Mouse (Mus musculus) naive thymus-derived CD4-positive, alpha-beta T cell, adult 2 months (primary cell): Measurements from ENCODE around the gene Cers6.

Experiments used
- DNase-seq: peaks from one replicate; pipeline ENCODE4 v3.0.0-alpha.2; 2011; ENCODE audit warnings: low read depth

The Cers6 gene

DNA sequence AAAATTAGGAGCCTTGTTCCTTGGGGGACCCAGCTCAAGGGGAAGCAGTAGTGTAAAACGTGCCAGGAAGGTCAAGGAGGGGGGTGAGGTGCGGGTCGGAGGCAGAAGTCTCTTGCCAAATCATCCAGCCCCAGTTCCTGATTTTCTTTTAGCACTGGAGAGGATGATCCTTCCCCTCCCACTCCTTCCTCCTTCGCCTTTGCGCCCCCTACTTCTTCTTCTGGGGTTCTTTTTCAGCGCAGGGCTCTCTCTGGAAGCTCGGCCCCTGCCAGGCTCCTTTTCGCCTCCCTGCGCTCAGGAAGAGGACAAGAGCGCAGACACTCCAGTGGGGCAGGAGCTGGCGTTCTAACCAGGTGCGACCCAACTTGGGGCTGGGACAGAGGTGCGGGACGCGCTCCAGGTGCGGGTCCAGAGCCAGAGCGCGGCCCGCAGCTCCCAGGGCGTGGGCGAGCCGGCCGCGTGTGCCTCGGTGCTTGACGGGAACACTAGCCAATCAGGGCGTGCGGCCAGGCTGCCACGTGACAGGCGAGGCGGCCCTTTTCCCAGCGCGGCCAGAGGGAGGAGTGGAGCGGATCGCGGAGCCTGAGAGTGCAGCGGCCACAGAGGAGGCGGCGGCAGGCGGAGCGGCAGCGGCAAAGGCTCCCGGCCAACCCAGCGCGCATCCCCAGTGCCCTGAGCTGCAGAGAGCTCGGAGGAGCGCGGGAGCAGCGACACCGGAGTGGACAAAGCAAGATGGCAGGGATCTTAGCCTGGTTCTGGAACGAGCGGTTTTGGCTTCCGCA is at the start of gene Cers6:
Gene Cers6, plus strand, starts transcription at position 538 of the 782 bp plus-strand sequence.
- DNase-seq, result peak; percentile 81

DNA sequence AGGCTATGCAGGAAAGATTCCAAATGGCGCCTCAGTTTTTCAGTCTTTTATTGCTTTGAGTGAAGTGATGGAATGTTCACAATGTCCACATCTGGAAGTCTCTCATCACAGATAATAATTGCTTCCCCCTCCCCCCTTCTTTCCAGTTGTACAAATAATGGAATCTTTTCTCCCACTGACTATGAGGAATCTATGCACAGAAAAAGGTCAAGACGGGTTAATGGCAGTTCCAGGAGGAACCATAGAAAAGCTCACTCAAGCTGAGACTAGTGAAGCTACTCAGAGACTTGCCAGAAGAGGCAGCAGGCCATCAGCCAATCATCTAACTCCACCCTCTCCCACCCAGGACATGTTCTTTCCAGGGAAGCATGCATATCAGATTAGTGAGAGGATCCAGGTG is 46.8 kb upstream of the Cers6 start:
- DNase-seq, result no peak

DNA sequence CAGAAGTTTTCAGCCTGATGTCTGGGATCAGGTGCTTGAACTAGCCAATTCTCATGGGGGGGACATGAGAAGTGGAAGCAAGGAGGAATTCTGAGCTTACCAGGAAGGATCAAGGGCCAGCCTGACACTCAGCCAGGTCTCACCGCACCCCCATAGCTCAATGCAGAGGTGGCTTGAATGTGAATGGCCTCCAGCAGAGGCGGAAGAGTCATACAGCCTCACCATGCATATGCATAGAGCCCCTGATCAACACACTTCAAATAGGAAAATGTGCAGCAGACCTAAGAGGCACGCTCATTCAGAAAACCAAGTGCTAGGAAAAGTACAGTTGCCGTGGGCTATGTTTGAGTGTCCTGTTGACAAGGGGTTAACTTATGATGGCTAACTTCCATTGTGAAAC is 42.2 kb upstream of the Cers6 start:
- no peak for DNase-seq

DNA sequence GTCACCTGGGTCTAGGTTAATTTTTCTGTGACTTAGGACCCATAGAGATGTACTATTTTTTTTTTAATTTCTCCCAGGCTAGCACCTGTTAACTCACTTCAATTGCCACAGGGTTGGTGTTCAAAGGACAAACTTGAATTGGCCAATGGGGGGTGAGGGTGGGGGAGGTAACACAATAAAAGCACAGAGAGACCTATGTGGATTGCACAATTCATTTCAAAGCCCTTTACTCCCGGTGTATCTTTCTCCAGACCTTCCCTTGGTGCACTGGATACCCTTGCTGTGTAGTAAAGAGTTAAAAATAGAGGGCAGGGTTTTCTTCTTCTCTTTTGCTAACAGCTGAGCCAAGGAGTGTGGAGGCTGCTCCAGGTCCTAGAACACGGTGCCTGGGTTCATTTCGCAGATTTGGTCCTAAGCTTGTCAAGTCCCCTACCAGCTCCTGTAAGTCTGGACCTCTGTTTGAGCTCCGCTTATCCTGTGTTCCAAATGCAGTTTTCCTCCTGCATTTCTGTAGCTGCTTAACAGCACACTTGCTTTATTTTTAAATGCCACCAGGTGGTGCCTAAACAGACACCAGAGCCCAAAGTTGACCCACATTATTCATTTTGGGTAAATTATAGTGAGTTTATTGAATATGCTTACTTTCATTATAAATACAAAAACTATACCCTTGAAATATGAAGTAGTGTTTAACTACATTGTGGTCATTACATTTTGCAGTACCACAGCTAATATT is 38.9 kb upstream of the Cers6 start:
- peak; percentile 35 for DNase-seq

- DNase-seq, result no peak
These were observed 35.8 kb upstream of the Cers6 start for GRCm38 (mm10) chr2:68825326-68826020.

GRCm38 (mm10) chr2:68843330-68843729 is 17.9 kb upstream of the Cers6 start:
- DNase-seq, result no peak

DNA sequence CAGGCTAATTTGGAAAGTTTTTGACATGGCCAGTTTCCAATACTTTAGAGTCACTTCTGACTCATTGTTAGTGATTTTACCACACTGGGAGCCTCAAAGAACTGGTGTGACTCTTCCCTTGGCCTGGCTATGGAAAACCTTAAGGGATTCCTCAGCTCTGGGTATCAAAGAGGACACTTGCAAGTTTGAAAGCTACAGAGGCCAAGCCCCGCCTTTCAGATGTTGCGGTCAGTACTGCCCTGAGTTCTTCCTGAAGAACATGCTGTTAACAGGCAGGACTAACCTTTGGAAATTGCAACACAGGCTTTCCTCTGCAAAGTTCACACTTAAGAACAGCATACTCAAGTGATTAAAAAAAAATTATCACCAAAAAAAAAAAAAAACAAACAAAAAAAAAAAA is 16.7 kb upstream of the Cers6 start:
- no peak for DNase-seq

- DNase-seq, result no peak
These were observed 16.1 kb upstream of the Cers6 start for GRCm38 (mm10) chr2:68845002-68845740.

GRCm38 (mm10) chr2:68860391-68860790 is 850 bp upstream of the Cers6 start:
- no peak for DNase-seq

- DNase-seq, result no peak
These were observed 651 bp downstream of the Cers6 start for GRCm38 (mm10) chr2:68861721-68862463.

DNA sequence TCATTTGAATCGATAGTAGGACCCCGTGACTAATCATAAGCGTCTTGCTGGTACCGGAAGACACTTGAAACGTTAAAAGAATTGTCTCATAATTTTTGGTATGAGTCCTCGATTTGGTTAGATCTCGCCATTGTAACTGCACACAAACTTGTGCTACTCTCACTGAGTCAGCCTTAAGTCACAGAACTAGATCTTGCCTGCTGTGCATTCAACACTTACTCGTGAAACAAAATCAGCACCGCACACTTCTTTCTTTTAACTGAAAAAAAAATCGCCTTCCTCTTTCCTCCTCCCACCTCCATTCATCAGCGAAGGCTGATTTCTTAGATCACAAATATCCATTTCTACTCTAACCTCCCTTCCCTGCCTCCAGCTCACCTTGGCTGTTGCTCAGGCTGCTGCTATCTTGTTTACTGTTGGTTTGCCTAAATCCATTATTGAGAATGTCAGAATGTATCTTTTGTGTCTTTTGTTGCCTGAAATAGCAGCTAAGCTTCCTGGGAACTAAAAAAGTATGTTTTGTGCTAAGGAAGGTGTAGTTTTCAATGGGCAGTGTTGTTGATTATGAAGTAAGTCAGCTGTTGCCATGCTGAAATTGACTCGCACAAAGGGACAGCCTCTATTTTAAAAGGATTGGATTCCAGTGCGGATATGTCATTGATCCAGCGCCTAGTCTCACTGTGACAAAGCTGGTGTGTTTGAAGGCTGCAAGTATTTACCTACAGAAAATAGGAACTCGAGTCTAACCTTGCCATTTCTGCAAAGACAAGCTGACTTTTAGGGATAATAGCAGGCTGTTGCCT is 1.4 kb downstream of the Cers6 start:
- DNase-seq, result peak; percentile 44

GRCm38 (mm10) chr2:68863561-68863960 is 2.3 kb downstream of the Cers6 start:
- no peak for DNase-seq

DNA sequence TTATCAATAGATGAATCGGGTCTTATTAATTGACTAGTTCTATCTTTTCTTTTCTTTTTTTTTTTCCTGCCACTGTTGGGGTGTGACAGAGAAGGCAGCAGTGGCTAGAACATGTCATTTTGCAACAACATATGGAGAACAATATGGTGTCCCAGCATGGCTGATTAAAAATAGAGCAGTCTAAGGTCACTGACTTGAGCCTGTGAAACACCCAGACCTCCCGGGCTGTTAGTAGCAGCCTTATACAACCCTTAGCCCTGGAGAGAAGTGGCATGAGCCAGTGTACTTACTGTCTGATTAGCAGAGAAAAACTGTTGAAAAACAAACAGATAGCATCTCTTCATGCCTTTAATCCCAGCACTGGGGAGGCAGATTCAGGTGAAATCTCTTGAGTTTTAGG is 3.1 kb downstream of the Cers6 start:
- no peak for DNase-seq

DNA sequence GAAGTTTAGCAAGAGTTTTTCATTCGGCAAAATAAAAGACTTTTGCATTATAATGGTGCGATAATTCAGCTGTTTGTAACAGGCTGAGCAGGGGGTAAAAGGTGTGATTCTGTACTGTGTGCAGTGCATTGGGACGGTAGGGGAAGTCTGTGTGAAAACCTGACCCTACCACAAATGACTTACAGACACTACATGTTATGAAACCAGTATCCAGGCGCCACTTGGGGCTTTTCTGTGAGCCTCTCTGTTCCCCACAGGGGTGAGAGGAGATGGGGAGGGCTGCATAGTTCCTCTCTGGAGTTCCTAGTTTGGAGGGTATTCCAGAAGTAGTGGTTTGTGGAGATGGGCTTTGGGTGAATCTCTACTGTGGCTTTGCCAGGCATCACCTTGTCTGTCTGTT is 5.9 kb downstream of the Cers6 start:
- no peak for DNase-seq

GRCm38 (mm10) chr2:68870999-68871780 is 9.9 kb downstream of the Cers6 start:
- no peak for DNase-seq

GRCm38 (mm10) chr2:68873086-68873485 is 11.8 kb downstream of the Cers6 start:
- DNase-seq, result peak; percentile 26

- DNase-seq, result peak; percentile 47
These were observed 12.6 kb downstream of the Cers6 start for GRCm38 (mm10) chr2:68873653-68874441.

DNA sequence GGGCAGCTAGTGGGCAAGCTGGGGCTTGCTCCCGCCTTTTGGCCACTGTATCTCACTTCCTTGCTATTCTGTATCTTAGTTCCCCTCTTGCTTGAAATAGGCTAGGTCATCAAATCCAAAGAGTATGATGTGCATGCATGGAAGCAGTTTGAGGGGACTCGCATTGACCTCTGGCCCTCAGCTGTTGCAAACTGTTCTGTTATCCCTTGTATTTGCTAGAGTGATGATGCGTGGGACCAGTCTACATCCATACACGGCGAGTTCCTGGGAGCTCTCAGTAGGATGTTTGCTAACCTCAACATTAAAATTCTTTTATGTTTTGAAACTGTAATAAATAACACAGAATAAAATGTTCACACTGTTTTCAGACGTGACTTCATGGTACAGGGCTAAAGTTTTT is 13.3 kb downstream of the Cers6 start:
- no peak for DNase-seq

GRCm38 (mm10) chr2:68879071-68879651 is 17.9 kb downstream of the Cers6 start:
- no peak for DNase-seq
